Mouse (Mus musculus) urinary bladder, postnatal 14 days (tissue): ENCODE data around the gene Heatr1.
A peak's percentile ranks its signal among the peaks of the same experiment; 100 is the strongest.
"Not testable (repeated sequence)": the region's sequence is repeated elsewhere in the genome, so short reads cannot be mapped to it uniquely, and the experiment has no call there.

ENCODE experiments used
- DNase-seq: peaks from one replicate; pipeline ENCODE4 v3.0.0; 2021; ENCODE audit warnings: low spot score

Gene Heatr1

DNA sequence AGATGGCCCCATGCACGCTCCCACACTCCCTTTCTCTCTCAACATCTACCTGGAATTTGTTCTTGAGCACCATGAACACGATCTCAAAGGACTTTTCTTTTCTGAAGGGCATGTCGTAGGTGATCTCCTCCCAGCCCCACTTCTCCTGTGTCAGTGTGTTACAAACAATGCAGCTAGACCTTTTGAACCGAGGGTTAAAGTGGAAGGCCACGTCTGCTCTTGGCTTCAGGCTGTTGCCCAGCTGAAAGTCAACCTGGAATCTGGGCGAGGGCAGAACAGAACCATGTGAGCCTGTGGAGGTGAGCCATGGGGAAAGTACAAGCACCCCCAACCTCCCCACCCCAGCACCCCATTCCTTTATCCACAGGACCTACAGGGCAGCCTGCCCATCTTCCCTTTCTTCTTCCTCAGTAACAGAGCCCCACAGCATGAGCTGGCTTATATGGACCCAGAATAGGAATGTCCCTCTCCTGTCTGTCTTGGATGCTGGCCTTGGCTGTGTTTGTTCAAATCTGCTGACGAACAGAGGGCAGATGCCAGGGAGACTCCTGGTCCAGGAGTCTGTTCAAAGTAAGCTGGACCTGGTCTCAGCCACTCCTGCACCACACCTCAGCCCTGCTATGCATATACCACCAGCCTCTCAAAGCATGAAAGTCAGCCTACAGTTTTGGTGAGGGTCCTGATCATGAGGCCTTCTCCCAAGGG, 60.0 kb downstream of the Heatr1 start:
- no peak for DNase-seq

DNA sequence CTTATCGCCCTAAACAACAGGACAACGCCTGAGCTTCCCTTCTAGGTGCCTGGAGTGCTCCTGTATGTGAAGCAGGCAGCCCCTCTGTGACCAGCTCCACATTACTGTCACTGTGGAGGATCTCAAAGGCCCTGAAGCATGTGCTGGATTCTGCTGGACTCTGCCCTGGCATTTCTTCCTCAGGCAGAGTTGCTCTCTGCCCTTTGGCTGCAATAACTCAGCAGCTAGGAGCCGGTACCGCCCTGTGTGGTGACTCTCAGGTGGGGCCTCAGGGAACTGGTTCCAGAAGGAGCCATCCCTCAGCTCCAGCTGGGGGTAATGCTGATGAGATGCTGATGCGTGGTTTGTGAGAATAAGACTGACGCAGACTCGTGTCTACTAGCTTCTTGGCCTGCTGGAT, 61.9 kb downstream of the Heatr1 start:
- no peak for DNase-seq

DNA sequence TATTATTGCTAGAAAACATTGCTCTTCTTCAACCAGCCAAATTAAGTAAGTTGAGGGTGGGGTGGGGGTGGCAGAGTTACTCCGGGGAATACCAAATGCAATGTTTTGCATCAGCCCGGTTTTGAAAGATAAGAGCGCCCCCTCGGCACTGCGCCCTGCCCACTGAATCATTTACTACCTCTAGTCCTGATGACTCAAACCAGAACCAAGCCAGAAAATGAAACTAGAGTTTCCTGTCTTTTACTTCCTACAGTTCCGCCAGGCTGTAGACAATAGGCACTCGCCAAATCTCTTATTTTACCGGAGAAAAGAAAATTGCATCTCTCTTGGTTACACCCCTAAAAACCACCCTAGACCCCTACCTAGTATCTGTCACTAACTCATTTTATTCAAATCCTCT, 65.6 kb downstream of the Heatr1 start:
- DNase-seq = peak; percentile 67

DNA sequence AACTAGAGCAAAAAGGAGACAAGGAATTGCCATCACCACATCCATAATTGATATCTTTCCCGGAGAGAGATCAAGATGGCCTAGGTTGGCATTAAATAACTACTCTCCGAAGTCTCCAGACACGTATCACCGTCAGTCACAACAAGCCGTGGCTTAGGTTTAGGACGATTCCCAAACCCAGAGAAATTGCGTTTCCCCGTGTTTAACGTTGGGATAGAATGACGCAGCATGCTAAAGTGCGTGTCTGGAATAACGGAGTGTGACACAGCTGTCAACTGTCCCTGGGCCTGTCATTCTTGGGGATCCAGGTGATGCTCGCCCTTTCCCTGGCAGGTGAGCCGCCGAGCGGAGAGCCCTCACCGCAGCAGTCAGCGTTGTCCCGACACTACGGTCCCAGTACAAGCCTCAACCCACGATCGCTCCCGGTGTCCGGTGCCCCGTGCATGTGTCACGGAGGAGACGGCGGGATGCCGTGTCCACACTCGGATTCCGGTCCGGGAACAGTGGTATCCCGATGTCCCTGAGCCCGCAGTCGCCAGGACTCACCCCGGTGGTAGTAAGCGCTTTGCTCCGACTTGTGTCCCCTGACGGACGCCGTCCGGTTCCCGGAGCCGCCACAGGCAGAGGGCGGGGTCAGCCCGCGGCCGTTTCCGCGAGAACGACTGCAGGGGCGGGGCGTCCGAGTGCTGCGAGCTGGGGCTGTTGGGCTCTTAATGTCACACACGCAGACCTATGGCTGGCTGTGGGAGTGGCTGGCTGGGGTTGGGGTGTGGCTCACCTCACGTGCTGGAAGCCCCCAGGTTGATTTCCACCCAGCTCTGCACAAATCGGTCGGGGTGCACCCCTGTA, 66.3 kb downstream of the Heatr1 start:
- peak; percentile 95 for DNase-seq

DNA sequence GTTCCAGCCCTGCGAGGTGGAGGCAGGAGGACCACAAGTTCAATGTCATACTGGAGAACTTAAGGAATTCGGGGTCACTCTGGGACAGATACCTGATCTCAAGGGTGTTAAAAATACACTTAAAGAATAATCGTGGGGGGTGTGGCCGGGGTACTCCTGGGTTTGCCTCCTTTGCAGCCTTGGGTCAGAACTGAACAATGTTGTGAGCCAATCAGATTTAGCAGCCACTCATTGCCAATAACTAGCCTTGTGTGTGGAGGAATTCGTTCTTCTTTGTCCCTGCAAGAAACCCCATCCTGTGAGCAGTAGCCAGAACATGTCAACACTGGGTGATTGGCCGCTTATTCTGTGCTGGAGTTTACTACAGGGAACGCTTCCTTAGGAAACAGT, 66.9 kb downstream of the Heatr1 start:
- DNase-seq = peak; percentile 13

DNA sequence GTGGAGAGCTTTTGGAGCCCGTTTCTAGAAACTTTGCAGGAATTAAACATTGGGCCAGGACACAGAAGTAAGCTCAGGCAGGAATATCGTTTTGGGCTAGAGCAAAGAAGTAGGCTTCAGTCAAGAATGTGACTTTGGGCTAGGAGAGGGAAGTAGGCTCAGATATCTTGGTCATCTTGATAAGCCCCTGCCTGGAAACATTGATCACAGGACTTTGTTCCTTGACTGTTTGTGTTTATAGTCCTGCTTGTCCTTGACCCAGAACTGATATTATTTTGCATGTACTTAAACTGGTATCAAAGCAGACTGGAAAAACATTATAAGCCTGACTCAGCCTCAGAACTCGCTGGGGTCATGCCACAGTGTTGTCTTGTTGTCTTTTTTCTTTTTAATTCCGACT, 67.8 kb downstream of the Heatr1 start:
- DNase-seq = no peak

DNA sequence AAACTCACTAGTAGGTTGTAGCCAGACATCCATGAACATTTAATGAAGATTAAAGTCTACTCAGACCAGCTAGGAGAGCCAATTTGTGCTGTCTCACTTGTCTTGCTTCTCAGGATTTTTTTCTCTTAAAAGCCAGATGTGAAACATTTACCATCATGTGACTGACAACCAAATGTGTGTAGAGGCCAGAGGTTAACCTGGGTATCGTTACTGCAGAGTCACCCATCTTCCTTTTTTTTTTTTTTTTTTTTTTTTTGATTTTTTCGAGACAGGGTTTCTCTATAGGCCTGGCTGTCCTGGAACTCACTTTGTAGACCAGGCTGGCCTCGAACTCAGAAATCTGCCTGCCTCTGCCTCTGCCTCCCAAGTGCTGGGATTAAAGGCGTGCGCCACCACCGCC, 69.3 kb downstream of the Heatr1 start:
- not testable (repeated sequence) for DNase-seq

DNA sequence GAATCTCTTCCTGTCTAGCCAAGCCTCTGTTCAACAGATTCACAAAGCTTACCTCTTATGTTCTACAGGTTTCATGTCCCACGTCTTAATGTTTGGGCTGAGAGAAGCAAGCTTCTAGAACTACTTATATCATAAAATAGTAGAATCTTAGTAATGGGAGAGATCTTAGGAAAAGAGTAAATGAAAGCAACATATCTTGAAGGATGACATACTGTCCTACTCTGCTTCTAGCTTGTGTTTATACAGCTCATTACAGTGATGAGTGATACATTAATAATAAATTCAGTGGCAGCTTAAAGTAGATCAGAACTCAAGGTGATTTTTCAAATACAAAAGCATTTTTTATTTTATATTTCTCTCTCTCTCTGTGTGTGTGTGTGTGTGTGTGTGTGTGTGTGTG, 70.0 kb downstream of the Heatr1 start, which contains the start of gene Lgals8:
Gene Lgals8, minus strand, starts transcription at position 101 of the 400 bp plus-strand sequence.
- DNase-seq = no peak

DNA sequence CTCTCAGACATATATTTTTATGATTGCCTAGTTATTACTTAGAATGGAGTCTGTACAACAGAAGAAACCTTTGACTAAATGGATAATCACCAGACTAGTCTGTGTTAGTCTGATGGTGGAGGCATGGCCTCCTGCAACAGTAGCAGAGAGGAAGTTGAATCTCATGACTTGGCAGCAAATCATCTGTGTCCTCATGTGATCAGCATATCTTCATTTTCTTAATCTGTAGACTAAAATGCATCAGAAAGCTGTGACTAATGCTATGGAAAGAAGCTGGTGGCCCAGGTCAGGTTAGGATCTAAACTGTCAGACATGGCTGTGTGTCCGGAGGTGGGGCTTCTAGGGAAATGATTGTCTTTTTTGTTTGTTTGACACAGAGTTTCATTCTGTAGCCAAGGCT, 73.7 kb downstream of the Heatr1 start:
- no peak for DNase-seq

DNA sequence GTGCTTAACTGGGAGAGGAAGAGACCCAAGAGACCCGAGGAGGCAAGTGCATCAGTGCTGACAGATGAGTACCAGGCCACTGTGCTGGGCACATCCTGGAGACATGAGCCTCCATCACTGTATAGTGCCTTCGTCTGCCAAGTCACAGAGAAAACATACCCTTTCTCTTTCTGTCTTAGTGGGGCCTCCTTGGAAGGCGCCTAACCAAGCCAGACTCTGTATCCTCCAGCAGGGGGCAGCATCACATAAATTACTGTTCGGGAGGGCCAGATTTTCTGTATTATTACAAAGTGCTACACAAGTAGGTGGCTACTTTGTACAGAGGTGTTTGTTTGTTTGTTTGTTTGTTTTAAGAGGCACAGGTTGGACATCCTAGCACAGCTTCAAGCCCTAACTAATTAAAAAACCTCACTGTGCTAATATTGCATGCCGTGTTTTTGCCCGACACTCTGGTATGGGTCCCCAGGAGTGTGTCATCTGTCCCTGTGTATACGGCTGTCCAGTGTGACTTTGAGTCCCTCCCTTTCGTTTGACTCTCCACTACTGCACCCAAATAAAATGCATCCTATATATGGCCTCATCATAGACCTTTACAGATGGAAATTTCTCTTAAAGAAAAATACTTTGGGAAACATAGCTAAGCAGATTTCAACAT, 79.0 kb downstream of the Heatr1 start:
- peak; percentile 76 for DNase-seq

DNA sequence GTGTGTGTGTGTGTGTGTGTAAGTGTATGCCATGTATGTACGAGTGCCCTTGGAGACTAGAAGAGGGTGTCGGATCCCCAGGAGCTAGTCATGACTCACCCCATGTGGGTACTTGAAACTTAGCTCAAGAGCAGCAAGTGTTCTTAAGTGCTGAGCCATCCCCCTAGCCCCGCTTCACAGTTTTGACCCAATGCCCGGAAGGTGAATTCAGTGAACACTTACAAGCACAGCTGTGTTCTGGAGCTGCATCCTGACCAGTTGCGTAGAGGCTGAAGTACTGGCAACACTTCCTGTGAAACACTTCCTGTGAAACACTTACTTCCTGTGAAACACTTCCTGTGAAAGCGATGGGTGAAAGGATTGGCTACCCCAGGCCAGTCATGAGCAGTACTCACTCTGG, 80.4 kb downstream of the Heatr1 start:
- no peak for DNase-seq

DNA sequence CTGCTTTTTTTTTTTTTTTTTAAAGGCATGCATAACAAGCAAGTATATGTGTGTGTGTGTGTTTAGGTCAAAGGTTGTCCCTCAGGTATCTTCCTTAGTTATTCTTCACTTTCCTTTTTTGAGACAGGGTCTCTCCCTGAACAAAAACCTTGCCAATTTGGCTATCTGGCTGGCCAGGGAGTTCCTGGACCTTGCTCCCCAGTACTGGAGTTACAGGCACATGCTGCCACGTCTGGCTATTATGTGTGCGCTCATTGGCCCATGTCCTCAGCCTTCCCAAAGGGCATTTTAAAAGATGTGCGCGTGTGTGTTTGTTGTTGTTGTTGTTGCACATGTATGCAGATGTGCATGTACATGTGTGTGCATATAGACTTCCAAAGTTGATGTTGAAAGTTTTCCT, 82.1 kb downstream of the Heatr1 start:
- DNase-seq = no peak

DNA sequence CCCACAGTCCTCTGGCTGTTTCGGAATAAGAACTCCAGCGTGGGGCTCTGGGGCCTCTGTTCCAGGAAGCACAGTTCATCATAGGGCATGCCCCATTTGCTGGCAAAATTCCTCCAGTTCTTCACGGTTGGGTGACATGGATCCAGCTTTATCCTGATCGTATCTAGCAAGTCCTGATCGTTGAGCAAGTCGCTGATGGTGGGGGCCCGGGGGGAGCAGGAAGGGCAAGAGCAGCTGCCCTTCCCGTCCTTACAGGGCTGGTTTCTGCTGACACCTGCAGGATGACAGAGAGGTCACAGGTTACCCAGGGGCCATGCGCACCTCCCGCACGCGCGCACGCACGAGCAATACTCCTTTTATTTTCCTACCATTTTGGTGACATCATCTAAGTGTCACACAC, 83.5 kb downstream of the Heatr1 start:
- peak; percentile 22 for DNase-seq

DNA sequence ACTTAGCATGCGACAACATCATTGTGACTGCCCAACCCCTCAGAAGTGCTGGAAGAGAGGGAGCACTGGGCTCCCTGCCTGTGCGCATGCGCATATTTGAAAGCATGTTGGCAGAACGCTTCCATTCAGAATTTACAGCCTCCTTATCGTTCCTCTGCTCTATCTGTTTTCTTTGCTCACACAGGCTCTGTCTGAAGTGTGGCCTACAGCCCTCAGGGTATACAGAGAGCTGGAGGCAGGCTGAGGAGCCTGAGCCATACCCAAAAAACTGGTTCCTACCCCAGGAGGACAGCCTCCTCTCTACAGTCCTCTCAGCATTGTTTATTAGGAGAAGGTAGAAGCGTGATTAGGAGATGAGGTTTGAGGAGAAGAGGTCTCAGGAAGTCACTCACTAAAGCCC, 85.0 kb downstream of the Heatr1 start:
- peak; percentile 28 for DNase-seq

DNA sequence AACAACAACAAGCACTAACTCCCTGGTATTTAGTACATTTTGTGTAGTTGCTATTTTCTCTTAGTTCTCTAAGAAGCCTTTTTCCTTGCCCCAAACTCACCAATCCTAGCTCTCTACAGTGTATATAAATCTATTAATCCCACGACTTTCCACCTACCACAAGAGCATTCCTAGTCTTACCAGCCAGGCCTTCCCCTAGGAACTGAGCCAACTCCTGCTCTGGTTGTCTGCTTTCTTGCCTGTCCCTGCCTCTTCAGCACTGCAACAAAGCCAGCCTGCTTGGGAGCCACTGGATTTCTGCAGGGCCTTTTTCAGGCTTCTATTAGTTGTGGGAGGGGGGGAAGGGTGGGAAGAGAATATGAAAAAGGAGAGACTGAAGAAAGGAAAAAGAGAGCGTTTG, 90.4 kb downstream of the Heatr1 start:
- no peak for DNase-seq

DNA sequence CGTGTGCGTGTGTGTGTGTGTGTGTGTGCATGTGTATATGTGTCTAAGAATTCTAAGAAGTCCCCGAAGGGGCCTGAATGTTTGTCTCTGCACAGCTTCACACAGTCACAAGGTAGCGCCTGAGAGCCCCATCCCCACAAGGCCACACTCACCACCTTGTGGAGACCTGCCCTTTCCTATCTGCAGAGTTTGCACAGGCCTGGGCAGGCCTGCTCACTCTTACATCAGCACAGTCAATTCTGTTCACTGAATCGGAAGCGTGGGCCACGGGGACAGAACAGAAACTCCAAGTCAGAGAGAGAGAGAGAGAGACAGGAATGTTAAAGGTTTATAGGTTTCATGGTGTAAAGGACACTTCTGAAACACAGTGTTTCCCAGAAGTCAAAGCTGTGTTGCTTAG, 90.8 kb downstream of the Heatr1 start:
- peak; percentile 78 for DNase-seq
